Mouse (Mus musculus): Measurements from ENCODE around the gene Sytl5.

- TF ChIP-seq POLR2A (IDR thresholded peaks at IDR 0.05; ENCODE audit: borderline replicate concordance, insufficient read depth, low read length), result no peak
- TF ChIP-seq CTCF (IDR thresholded peaks at IDR 0.05; ENCODE audit: borderline replicate concordance, insufficient read depth, low read depth, low read length), result no peak
Measured at GRCm38 (mm10) chrX:10034666-10035065, 149.2 kb downstream of the Sytl5 start.
